Mouse (Mus musculus): ENCODE data around the gene Bpifb1.
"Not testable (repeated sequence)": the region's sequence is repeated elsewhere in the genome, so short reads cannot be mapped to it uniquely, and the experiment has no call there.

Gene Bpifb1

DNA sequence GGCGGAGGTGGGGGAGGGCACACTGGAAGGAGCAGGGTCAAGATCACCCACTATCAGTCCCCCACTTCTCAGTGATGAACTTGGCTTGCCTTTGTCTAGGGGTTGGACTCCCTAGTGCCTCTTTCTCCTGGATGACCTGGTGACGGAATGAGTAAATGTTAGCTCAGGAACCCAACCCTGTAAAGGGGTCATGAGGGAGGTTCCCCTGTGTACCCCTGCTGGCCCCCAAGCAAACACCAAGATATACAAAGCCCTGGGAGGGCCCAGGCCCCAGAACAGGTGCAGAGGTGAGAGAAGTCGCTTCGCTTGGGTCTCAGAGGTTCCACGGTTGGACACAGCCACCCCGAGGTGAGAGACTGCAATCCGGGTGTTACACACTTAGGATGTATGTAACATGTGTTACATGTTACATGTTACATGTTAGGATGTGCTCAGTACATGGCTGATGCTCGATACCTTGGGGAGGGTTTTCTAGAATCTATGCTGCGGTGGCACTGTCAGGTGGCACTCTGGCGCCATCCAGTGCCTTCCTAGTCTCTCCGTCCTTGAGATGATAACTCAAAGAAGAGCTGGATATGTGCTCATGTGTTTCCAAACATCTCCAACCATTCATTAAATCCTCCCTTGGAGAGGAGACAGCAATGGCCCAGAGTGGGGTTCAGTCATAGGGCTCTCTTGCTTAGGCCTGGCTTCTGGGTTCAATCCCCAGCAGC, at the start of gene Bpifb1:
Bpifb1 (plus strand) TSS at position 273 of the 713 bp plus-strand sequence.
- DNase-seq (ENCODE audit: low read depth, low spot score): no peak

DNA sequence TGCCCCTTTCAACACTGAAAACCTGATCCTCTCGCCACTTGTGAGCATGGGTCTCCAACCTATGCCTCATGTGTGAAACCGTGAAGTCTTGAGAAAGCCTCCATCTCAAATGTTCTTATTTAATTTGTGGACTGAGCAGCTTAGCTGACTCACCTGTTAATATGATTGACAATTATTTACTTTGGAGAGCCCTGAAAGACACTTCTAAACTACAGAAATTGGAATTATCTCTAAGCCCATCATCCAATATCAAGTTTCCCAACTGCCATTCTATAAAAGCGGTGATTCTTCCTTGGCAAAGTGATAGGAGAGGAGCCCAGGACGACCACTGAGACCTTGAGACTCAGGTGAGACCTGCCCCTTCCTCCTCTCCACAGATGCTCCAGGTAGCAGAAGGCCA, 48.0 kb upstream of the Bpifb1 start, which contains the start of gene Bpifa1:
Bpifa1 (plus strand) TSS at position 301 of the 400 bp plus-strand sequence.
- DNase-seq (ENCODE audit: low read depth, low spot score): no peak

DNA sequence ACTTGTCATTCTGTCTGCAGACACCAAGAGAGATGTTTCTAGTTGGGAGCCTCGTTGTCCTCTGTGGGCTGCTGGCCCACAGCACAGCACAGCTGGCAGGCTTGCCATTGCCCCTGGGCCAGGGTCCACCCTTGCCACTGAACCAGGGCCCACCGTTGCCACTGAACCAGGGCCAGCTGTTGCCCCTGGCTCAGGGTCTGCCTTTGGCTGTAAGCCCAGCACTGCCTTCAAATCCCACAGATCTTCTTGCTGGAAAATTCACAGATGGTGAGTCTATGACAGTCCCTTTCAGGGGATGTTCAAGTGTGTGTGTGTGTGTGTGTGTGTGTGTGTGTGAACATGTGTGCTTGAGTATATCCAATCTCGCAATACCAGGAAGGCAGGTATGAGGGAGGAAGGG, 46.9 kb upstream of the Bpifb1 start:
- no peak for DNase-seq (ENCODE audit: low read depth, low spot score)

DNA sequence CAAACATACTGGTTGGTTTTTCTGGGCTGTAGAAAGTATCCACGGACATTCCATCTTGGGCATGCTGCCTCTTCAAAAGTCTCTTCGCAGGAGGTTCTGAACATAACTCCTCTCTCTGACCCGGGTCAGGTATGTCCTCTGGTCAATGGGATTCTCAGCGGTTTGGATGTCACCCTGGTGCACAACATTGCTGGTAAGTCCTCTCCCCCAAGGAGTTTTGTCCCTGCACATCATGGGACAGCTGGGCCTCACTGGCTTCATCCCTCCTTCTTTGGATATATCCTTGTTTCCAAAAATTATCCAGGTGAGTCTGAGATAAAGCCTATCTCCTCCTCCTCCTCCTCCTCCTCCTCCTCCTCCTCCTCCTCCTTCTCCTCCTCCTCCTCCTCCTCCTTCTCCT, 43.1 kb upstream of the Bpifb1 start:
- DNase-seq (ENCODE audit: low read depth, low spot score): no peak

DNA sequence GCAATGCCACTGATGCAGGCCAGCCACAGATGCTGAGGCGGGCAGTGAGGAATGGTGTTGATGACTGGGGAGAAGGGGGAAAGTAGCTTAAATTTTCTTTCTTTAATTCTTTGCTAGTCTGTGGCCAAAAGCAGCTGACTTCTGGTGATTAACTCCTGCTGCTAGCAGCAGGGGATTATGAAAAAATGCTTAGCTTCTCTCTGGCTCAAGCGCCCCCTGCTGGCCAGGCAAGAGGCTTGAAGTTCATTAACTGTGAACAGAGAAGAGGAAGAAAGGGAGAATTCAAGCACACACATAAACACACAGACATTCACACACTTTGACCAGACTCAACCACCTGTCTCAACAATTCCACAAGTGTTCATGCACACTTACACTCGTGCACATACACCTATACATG, 32.2 kb upstream of the Bpifb1 start:
- peak; percentile 65 for DNase-seq (ENCODE audit: low read depth, low spot score)

DNA sequence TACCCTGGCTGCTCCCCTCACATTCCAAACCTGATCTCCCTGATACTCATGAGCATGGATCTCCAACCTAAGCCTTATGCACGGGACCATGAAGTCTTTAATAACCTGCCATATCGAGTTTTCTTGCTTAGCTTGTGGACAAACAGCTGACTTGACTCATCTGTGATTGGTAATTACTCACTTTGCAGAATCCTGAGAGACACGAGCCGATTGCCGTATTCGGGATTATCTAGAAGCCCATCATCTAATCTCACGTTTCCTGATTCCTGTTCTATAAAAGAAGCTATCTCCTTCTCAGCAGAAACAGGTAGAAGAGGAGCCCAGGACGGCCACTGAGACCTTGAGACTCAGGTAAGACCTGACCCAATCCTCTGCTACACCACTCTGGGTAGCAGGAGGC, 28.3 kb upstream of the Bpifb1 start, which contains the start of gene Bpifa5:
Bpifa5 (plus strand) TSS at position 301 of the 400 bp plus-strand sequence.
- DNase-seq (ENCODE audit: low read depth, low spot score): no peak

DNA sequence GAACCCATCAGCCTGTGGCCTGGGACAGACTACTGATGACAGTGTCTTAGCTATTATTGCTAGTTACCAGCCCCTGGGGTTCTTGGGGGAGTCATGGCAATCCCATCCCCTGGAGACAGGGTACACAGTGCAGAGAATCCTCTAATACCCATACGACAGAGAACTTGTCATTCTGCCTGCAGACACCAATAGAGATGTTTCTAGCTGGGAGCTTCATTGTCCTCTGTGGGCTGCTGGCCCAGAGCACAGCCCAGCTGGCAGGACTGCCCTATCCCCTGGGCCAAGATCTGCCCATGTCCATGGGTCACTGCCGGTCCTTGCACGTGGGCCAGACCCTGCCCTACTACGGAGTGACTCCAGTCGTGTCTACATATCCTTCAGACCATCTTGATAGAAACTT, 27.3 kb upstream of the Bpifb1 start:
- no peak for DNase-seq (ENCODE audit: low read depth, low spot score)

DNA sequence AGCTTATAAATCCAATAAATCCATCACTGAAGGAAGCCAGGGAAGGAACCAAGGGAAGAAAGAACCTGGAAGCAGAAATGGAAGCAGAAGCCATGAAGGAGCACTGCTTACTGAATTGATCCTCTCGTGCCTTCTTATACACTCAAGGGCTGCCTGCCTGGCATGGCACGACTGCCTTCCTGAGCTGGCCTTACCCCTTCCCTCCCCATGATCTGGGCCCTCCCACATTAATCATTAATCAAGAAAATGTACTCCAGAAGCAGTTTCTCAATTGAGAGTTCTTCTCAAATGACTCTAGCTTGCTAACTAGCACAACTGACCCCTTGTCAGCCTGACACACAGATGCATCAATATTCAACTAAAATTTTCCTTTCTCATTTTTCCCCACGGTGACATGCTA, 21.4 kb upstream of the Bpifb1 start:
- no peak for DNase-seq (ENCODE audit: low read depth, low spot score)

DNA sequence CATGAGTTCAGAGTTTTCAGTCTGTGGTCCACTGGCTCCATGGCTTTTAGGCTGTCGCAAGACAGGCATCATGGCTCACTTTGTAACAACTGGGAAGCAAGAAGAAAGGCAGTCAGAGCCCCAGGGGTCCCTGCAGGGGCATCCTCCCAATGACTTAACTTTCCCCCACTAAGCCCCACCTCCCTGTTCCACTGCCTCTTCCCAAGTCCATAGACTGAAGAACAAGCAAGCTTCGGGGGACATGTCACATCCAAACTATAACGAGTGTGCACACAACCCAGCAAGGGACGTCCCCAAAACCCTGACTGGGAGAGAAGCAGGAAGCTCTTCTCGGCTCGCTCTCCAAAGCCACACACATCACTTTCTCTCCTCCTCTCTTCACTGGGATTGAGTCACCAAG, 19.0 kb upstream of the Bpifb1 start:
- DNase-seq (ENCODE audit: low read depth, low spot score): no peak

DNA sequence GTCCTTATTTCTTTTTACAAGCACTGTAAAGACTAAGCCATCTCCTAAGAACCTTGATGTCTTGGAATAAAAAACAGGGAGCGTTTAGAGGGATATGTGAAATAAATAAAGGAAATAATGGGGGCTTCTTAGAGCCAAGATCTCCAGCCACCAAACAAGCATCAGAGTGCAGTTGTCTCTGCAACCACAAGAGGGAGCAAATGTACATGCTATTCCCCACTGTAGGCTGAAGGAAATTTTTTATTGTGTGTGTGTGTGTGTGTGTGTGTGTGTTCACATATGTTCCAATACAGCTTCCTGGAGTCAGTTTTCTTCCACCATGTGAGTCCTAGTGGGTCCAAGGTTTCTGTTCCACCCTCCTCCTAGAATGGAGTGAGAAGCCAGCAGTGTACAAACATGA, 17.3 kb upstream of the Bpifb1 start:
- DNase-seq (ENCODE audit: low read depth, low spot score): peak; percentile 35

DNA sequence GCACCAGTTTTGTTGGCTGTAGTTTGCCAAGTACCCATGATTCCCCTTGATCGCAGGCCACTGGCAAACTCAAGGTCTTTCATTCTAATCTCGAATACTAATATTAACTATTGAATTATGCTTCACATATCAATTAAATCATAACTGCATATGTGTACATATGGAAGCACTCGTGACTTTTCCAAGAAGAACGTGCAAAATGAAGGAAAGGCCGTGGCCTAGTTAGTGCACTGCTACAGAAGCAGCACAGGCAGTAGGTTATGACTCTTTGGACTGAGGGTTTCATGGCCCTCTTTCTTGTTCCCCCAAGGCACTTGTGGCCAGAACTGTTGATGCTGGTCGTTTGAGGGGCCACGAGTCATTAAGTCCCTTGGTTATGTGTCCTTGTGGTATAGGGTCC, 8.7 kb upstream of the Bpifb1 start:
- not testable (repeated sequence) for DNase-seq (ENCODE audit: low read depth, low spot score)

DNA sequence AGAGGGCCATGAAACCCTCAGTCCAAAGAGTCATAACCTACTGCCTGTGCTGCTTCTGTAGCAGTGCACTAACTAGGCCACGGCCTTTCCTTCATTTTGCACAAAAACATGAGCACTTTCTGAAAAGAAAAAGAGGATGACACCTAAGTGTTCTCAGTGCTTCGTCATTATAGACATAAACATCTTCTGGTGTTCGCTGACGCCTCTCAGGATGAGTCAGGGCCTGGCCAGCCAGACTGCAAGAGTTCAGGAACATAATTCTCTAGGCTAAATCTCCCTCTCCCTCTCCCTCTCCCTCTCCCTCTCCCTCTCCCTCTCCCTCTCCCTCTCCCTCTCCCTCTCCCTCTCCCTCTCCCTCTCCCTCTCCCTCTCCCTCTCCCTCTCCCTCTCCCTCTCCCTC, 7.6 kb upstream of the Bpifb1 start:
- not testable (repeated sequence) for DNase-seq (ENCODE audit: low read depth, low spot score)

DNA sequence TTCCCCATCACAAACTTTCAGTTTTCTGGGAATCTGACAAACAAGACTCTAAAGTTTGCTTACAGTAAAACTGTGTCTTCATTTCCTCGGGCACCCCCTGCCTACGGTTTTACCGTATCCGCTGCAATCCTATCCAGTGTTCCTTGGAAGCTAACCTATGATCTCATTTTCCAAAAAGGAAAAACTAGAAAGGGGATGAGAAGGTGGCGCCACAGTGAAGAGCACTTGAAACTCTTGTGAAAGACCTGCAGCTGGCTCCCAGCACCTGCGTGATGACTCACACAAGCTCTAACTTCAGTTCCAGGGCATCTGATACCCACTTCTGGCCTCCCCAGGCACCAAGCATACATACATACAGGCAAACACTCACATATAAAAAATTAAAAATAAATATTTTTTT, 5.3 kb upstream of the Bpifb1 start:
- no peak for DNase-seq (ENCODE audit: low read depth, low spot score)

DNA sequence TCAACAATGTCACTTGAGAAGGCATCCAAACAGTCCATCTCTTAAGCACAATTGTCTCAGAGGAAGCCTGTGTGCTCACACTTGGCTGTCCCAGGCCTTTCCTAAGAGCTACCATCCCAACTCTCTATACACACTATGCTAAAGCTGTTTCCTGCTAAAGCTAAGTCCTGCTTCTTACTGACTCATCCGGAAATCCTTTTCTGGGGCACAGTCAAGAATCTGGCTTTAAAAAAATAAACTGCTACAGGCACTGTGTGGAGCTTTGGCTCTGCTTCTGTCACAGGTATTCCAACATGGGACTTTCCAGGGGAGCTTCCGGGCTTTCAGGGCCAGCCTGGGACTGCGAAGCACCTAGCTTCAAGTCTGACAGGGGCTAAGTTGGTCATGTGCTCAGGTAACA, 4.9 kb upstream of the Bpifb1 start:
- DNase-seq (ENCODE audit: low read depth, low spot score): no peak

DNA sequence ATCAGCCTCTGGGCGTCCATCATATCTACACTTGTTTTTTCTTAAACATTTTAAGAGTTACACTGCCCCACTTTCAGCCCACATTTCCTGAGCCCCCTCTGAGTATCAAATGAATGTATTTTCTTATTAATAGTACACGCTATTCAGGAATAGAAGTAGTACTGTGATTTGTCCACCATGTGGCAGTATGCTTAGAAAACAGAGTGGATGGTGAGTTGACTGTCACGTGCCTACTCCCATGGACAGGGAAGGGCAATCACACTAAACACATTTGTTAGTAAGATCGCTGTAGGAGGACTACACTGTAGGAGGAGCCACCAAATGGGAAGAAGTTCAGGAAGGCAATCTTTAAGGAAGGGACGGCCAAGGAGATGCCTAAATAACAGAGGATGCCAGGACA, 3.1 kb upstream of the Bpifb1 start:
- DNase-seq (ENCODE audit: low read depth, low spot score): peak; percentile 23

DNA sequence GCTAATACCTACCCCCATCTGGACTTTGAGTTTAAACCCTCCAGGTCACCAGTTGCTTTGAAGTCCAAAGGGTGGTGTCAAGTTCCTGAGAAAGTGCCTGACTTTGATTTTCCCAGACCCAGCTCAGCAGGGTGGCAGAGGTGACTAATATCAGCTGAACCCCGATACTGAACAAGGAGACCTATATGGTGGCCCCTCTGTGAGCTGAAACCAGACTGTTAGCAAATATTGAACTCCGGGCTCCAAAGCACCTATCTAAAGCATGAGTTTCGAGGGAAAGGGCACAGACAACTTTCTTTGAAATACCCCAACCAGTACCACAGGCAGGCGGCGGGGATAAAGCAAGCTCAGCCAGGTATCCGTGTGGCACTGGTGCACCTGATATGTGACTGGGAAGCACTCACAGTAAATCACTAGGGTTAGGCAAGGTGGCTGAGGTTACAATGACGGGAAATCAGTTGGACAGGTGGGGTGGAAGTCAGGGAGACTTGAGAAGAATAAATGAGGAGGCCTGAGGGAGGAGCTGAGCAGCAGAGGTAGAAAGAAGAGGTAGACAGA, 662 bp upstream of the Bpifb1 start:
- DNase-seq (ENCODE audit: low read depth, low spot score): no peak

DNA sequence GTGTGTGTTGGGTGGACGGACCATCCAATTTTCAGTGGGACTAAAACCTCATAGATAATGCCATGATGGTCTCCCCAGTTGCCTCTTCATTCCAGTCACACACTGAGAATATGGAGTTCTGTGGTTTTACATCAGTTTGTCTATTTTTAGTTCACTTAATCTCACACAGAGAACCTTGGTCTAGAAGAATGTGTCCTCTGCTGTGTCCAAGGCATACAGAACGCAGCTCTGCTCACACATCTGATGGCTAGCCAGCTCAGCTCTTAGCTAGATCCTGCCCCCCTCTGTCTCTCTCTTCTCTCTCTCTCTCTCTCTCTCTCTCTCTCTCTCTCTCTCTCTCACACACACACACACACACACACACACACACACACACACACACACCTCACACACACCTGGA, 1.5 kb downstream of the Bpifb1 start:
- DNase-seq (ENCODE audit: low read depth, low spot score): no peak

DNA sequence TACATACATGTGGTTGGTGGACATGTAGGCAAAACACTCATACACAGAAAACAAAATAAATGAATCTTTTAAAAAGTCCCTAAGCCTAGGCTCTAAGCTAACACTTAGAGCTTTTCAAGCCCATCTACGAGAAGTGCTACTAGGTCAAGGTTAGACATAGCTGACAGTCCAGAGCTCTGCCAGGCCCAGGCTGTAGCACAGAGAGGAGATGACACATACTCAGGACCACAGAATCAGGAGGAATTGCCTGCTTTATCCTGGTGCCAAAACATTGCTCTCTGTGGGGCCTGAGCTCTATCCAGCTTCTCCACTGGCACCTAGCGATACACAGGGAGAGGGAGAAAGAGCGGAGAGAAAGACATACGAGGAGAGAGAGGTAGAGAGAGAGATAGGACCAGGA, 2.5 kb downstream of the Bpifb1 start:
- no peak for DNase-seq (ENCODE audit: low read depth, low spot score)

DNA sequence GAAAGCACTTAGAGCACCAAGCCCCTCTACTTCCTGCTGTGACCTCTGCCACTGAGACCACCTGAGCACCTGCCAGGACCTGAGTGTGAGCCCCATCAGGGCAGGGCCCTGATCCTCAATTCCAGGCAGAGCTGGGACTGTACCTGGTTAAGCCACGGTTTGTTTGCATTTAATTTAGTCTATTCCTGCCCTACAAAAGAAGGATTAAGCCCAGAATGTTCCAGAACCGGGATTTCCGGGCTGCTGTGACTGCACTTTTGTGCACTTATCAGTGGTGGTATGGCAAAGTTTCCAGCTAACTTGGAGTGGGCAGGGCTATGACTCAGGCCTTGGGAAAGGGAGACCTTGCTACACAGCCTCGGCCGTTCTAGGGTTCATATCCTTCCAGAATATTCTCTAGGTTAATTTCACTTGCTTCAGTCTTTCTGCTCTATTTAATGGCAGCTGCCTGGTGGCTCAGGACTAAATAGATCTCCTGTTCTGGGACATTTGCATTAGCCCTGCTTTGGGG, 3.4 kb downstream of the Bpifb1 start:
- DNase-seq (ENCODE audit: low read depth, low spot score): no peak

DNA sequence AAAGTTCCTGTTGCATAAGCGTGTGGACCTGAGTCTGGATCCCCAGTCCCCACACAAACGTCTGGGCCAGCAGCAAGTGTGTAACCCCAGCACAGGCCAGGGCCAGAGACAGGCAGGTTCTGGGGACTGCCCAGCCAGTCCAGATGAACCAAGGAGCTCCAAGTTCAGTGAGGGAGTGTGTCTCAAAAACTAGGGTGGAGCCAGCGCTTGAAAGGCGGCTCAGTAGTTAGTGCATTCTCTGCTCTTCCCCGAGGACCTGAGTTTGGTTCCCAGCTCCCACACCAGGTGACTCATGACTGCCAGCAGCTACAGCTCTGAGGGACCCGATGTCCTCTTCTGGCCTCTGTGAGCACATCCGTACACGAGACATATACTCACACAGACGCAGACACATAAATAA, 6.4 kb downstream of the Bpifb1 start:
- DNase-seq (ENCODE audit: low read depth, low spot score): no peak

DNA sequence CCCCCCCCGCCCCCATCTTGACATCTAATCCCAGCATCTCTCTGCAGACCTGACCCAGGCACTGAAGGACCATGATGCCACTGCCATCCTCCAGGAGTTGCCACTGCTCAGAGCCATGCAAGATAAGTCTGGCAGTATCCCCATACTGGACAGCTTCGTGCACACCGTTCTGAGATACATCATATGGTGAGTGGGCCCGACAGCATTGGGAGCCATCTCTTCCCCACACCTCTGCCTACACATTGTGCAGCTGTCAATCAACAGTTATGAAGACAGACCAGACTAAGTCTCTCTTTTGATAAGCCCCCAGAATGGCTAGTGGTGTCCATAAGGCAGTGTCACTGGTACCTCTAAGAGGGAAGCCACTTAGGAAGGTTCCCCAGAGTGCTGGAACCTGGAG, 14.0 kb downstream of the Bpifb1 start:
- no peak for DNase-seq (ENCODE audit: low read depth, low spot score)

DNA sequence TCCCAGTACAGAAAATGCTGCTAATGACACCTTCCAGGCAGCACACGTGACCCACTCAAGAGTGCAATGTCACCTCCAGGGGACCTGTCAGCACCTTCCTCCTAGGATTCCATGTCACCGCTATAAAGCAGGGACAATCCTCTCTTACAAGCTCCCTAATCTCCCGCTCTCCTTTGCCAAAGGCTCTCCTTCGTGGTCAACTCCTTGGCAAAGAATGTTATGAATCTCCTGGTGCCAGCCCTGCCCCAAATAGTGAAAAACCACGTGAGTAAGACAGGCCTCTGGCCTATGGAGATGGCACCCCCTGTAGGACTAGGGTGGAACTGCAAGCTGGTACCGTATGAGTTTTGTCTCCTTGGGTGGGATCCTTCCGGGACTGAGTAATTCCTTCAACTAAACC, 16.3 kb downstream of the Bpifb1 start:
- DNase-seq (ENCODE audit: low read depth, low spot score): peak; percentile 51

DNA sequence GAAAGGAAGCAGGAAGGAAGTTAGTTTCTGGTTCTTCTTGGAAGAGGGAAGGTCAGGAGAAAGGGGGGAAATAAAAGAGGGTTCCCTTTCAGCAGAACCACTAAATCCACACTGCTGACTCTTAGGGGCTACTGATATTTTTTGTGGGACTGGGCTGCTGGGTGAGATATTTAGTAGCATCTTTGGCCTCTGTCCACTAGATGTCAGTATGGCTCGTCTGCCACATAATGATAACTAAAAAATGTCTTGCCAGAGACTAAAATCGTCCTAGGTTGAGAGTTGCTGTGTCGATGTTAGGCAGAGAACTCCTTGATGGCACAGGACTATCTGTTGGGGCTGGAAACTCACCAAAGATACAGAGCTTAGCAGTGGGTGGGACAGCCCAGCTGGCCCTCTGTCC, 18.5 kb downstream of the Bpifb1 start:
- DNase-seq (ENCODE audit: low read depth, low spot score): peak; percentile 33

Data from A20 (cell line).